Mouse (Mus musculus) embryonic facial prominence, embryonic 14.5 days (tissue): Measurements from ENCODE around the gene Fam72a. TPM values are rescaled to one million over a fixed set of nuclear protein-coding genes. Genes with fewer than 3 reads are reported as not detected.

ENCODE experiments used
- ATAC-seq: fragments of 200-750 bp; cut with Nextera tagmentation; 2 replicates; pipeline ENCODE4 v1.8.0; 2017; ENCODE audit warnings: low read depth, moderate number of reproducible peaks, moderate TSS enrichment
- DNase-seq: peaks from one replicate; pipeline ENCODE4 v3.0.0-alpha.2; 2015; ENCODE audit warnings: low spot score
- H3K27ac ChIP-seq: fragments of 300-500 bp; sonication (generic); replicated peaks from 2 replicates; pipeline ENCODE4 v1.5.1; 2014; ENCODE audit warnings: low read depth, mild to moderate bottlenecking, low read length, moderate library complexity
- H3K27me3 ChIP-seq: fragments of 300-500 bp; sonication (generic); replicated peaks from 2 replicates; pipeline ENCODE4 v1.6.1; 2014; ENCODE audit warnings: low read length; ENCODE audit not compliant: control insufficient read depth, insufficient read depth
- H3K36me3 ChIP-seq: fragments of 300-500 bp; sonication (generic); 2 replicates; pipeline ENCODE4 v1.6.1; 2014; ENCODE audit warnings: low read length, mixed read lengths; ENCODE audit not compliant: control insufficient read depth, insufficient read depth
- H3K4me1 ChIP-seq: fragments of 300-500 bp; sonication (generic); 2 replicates; pipeline ENCODE4 v1.6.1; 2014; ENCODE audit warnings: antibody characterized with exemption, low read length; ENCODE audit not compliant: control insufficient read depth, insufficient read depth
- H3K4me2 ChIP-seq: fragments of 300-500 bp; sonication (generic); 2 replicates; pipeline ENCODE4 v1.6.1; 2014; ENCODE audit warnings: low read depth, mild to moderate bottlenecking, low read length, moderate library complexity, mixed read lengths
- H3K4me3 ChIP-seq: fragments of 300-500 bp; sonication (generic); 2 replicates; pipeline ENCODE4 v1.5.1; 2014; ENCODE audit warnings: low read depth, mild to moderate bottlenecking, low read length
- H3K9ac ChIP-seq: fragments of 300-500 bp; sonication (generic); 2 replicates; pipeline ENCODE4 v1.6.1; 2014; ENCODE audit warnings: low read depth, mild to moderate bottlenecking, low read length, moderate library complexity, mixed read lengths
- H3K9me3 ChIP-seq: fragments of 300-500 bp; sonication (generic); 2 replicates; pipeline ENCODE4 v1.6.1; 2016; ENCODE audit warnings: low read length; ENCODE audit not compliant: control insufficient read depth
- WGBS: fragments of 180-500 bp; shearing (Covaris S2); extraction: QIAGEN DNeasy Blood & Tissue Kit; methylation state at CpG from one replicate; pipeline ENCODE4 v1.1.7; 2014; 5-methylcytosine and 5-hydroxymethylcytosine counted together
- polyA plus RNA-seq: library from polyadenylated mRNA; unstranded; fragments of >200 nt; fragmentation: Nextera tagmentation; extraction: Ambion mirVana; gene quantifications from 2 replicates; pipeline ENCODE4 v1.2.1, GENCODE M21; 2014

The Fam72a gene
- polyA plus RNA-seq, 1 experiment from 2014 or later = 2.5 TPM

DNA sequence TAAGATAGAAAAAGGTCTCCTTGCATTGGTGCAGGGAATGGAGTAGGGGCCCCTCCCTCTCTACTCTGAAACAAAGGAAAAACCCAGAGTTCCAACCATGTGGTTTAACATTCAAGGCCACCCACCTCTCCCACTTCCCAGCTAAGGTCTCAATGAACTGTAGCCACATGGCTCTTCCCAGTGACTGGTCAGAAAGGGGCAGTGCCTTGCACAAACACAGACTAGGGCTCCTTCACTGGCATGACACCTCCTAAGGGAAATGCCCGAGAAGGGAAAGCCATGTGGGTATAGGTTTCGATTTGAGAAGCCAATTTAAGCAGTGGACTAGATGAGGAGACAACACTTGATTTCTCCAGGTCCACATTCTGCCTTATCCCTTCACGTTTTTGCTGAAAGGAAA lies 3.9 kb upstream of the Fam72a start:
- Histone ChIP-seq H3K9me3 (no peaks in the 10 kb centered on the region), H3K4me2 (peak overlapping the region; percentile 80), H3K4me3 (peak overlapping the region; percentile 80), H3K27ac (no peak overlapping the region), H3K27me3 (no peaks in the 10 kb centered on the region), H3K9ac (no peak overlapping the region), H3K36me3 (no peaks in the 10 kb centered on the region), H3K4me1 (peaks cover 31% of the 10 kb centered on the region)
- no peak for ATAC-seq
- WGBS = 28% methylated on average over 3 of the region's 3 CpGs
- DNase-seq = no peak

- peak overlapping the region; percentile 96 for H3K27ac ChIP-seq
- under 1% methylated on average over 26 of the region's 26 CpGs for WGBS
Observed at GRCm38 (mm10) chr1:131525101-131525585, 2.6 kb upstream of the Fam72a start.

GRCm38 (mm10) chr1:131525586-131526271 lies 2.0 kb upstream of the Fam72a start:
- H3K9me3 ChIP-seq = no peaks in the 10 kb centered on the region
- H3K36me3 ChIP-seq = no peaks in the 10 kb centered on the region
- no peaks in the 10 kb centered on the region for H3K27me3 ChIP-seq
- under 1% methylated on average over 33 of the region's 41 CpGs for WGBS
- DNase-seq = peak; percentile 50
- H3K4me1 ChIP-seq = peaks cover 44% of the 10 kb centered on the region
- H3K9ac ChIP-seq = peak overlapping the region; percentile 81
- peak overlapping the region; percentile 96 for H3K27ac ChIP-seq
- H3K4me3 ChIP-seq = peak overlapping the region; percentile 80
- peak overlapping the region; percentile 80 for H3K4me2 ChIP-seq
- no peak for ATAC-seq

More at GRCm38 (mm10) chr1:131525101-131525585, 2.6 kb upstream of the Fam72a start:
- H3K4me2 ChIP-seq = peak overlapping the region; percentile 80
- H3K4me3 ChIP-seq = peak overlapping the region; percentile 80
- peak overlapping the region; percentile 81 for H3K9ac ChIP-seq
- H3K4me1 ChIP-seq = peaks cover 44% of the 10 kb centered on the region
- no peaks in the 10 kb centered on the region for H3K9me3 ChIP-seq
- no peak for ATAC-seq
- no peaks in the 10 kb centered on the region for H3K27me3 ChIP-seq
- peak; percentile 66 for DNase-seq
- H3K36me3 ChIP-seq = no peaks in the 10 kb centered on the region

DNA sequence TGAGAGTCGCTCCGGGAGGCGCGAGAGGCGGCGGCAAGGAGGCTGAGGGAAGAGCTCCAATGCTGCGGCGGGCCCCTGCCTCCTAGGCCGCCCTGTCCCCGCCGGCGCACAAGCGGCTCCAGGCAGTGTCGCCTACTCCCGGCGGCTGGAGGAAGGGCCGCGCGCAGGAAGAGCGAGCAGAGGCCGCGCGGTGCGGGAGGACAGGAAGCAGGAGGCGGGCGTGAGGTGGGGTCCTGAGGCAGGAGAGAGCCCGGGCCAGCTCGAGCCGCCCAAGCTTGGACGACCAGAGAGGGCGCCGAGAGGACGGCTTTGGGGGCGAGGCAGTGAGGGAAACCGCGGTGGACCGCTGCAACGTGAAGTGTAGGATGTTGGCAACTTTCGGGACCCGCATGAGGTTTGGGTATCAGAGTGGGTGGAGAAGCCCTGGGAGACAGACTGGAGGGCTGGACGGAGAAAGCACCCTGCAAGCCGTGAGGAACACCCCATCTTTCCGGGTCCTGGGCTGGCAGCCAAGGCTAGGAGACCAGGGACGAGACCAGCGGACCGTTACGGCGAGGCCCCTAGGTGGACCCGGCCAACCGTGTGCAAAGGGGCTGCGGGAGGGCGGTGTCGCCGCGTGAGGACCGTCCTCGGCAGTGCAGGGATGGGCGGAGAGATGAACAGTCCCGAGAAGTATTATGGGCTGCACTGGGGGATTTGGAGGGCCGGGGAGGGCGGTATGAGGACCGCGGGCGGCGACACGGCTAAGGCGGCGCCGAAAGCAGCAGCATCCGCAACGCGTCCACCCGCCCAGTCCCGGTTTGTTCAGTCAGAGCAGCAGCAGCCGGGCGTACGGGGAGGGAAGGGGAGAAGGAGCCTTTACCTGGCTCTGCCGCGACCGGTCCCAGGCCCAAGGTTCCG lies 1.1 kb upstream of the Fam72a start:
- Histone ChIP-seq H3K9me3 (no peaks in the 10 kb centered on the region), H3K27ac (peak overlapping the region; percentile 96), H3K36me3 (no peaks in the 10 kb centered on the region), H3K4me1 (peaks cover 41% of the 10 kb centered on the region), H3K27me3 (no peaks in the 10 kb centered on the region), H3K4me3 (peak overlapping the region; percentile 80), H3K9ac (peak overlapping the region; percentile 81), H3K4me2 (peak overlapping the region; percentile 80)
- peak; percentile 80 for DNase-seq
- under 1% methylated on average over 67 of the region's 81 CpGs for WGBS
- ATAC-seq = peak; percentile 25

DNA sequence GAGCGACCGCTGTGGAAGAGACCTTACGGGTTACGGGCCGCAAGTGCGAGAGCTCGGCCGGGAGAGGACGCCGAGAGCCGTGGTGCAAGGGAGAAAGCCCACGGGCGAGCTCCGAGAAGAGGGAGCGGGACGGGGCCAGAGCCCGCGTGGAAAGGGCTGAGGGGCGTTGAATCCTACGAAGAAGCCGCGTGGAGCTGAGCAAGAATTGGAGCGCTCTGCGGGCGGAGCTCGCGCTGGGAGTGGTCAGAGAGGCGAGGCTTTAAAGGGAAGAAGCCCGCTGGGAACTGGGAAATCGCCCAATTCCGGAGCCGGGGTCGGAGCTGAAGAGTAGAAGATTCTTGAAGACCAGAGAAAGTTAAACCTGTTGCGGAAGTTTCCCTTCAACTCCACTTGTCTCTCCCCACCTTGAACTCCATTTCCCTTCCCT lies 391 bp downstream of the Fam72a start:
- H3K4me3 ChIP-seq = peak overlapping the region; percentile 63
- no peak for ATAC-seq
- H3K36me3 ChIP-seq = no peaks in the 10 kb centered on the region
- H3K9ac ChIP-seq = peak overlapping the region; percentile 63
- DNase-seq = peak; percentile 87
- H3K27me3 ChIP-seq = no peaks in the 10 kb centered on the region
- H3K4me1 ChIP-seq = peaks cover 32% of the 10 kb centered on the region
- H3K4me2 ChIP-seq = peak overlapping the region; percentile 76
- peak overlapping the region; percentile 83 for H3K27ac ChIP-seq
- H3K9me3 ChIP-seq = no peaks in the 10 kb centered on the region
- under 1% methylated on average over 34 of the region's 34 CpGs for WGBS

DNA sequence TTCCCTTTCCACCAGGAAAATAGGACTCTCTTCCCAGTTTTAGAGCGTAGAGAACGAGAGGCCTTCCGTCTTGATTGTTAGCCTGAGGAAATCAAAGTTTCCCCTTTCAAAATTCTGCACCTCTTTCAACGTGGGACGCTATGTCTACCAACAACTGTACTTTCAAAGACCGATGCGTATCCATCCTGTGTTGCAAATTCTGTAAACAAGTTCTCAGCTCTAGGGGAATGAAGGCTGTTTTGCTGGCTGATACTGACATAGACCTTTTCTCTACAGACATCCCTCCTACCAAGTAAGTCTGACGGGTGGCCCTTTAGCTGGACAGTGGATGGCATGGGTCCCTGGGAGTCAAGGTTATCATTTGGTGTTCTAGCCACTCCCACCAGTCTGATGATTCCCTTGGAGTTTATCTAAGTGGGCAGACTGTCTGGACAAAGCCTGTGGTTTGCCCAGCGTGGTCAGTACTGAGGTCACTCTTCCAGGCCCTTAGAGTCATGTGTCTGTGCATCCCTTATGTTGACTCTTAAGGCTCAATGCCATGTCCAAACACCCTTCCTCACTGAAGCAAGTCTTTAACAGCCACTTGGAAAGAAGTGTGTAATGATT lies 961 bp downstream of the Fam72a start:
- DNase-seq (no peak), ATAC-seq (no peak)
- Histone ChIP-seq H3K4me3 (peak overlapping the region; percentile 63), H3K36me3 (no peaks in the 10 kb centered on the region), H3K4me1 (peaks cover 26% of the 10 kb centered on the region), H3K27ac (peak overlapping the region; percentile 83), H3K4me2 (peak overlapping the region; percentile 76), H3K9ac (peak overlapping the region; percentile 63), H3K9me3 (no peaks in the 10 kb centered on the region), H3K27me3 (no peaks in the 10 kb centered on the region)
- WGBS = 2% methylated on average over 9 of the region's 9 CpGs

- peaks cover 12% of the 10 kb centered on the region for H3K4me1 ChIP-seq
- no peaks in the 10 kb centered on the region for H3K27me3 ChIP-seq
- H3K27ac ChIP-seq = no peak overlapping the region
- DNase-seq = no peak
- no peaks in the 10 kb centered on the region for H3K9me3 ChIP-seq
- 0 out of 2 replicates have a peak, but pooled peaks cover 3% of the 10 kb centered on the region for H3K36me3 ChIP-seq
- no peak overlapping the region for H3K4me3 ChIP-seq
- 87% methylated on average over 4 of the region's 4 CpGs for WGBS
- no peak for ATAC-seq
- H3K9ac ChIP-seq = no peak overlapping the region
- H3K4me2 ChIP-seq = no peak overlapping the region
Observed at GRCm38 (mm10) chr1:131539771-131540170, 12.1 kb downstream of the Fam72a start.

DNA sequence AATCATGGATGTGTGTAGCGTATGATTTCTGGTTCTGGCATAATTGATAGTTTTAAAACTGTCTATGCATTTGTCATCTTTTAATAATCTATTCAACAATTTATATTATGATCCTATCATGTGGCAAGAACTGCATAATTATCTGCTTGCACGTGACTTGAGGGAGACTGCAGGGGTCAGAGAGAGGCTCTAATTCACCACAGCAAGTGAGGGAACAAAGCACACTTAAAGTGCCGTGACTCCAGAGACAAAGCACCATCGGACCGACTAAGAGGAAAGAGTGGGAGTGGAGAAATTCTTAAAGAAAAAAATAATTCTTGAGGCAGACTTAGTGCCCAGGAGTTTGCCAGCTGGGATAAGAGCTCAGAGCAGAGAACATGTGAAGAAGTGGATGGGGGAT lies 13.1 kb downstream of the Fam72a start:
- no peak overlapping the region for H3K9ac ChIP-seq
- no peaks in the 10 kb centered on the region for H3K36me3 ChIP-seq
- no peak overlapping the region for H3K4me2 ChIP-seq
- 45% methylated on average over 5 of the region's 5 CpGs for WGBS
- 0 out of 2 replicates have a peak overlapping the region, but pooled peaks have one; percentile 45 for H3K27ac ChIP-seq
- H3K4me1 ChIP-seq = peaks cover 12% of the 10 kb centered on the region
- no peak for DNase-seq
- no peaks in the 10 kb centered on the region for H3K9me3 ChIP-seq
- H3K4me3 ChIP-seq = no peak overlapping the region
- ATAC-seq = no peak
- no peaks in the 10 kb centered on the region for H3K27me3 ChIP-seq
